Mouse (Mus musculus) limb, embryonic 15.5 days (tissue): ENCODE data around the gene Fam122b. TPM values are rescaled to one million over a fixed set of nuclear protein-coding genes. Genes with fewer than 3 reads are reported as not detected.

Source experiments
- ATAC-seq: fragments of 200-750 bp; cut with Nextera tagmentation; 2 replicates; pipeline ENCODE4 v1.8.0; 2017; ENCODE audit warnings: low read depth, moderate TSS enrichment; ENCODE audit not compliant: insufficient number of reproducible peaks, low FRiP score, low TSS enrichment
- H3K27ac ChIP-seq: fragments of 300-500 bp; sonication (generic); 2 replicates; pipeline ENCODE4 v1.5.1; 2015; ENCODE audit warnings: moderate library complexity, mild to moderate bottlenecking, inconsistent platforms
- H3K27me3 ChIP-seq: fragments of 300-500 bp; sonication (generic); 2 replicates; pipeline ENCODE4 v1.6.1; 2015; ENCODE audit warnings: inconsistent platforms
- H3K36me3 ChIP-seq: fragments of 300-500 bp; sonication (generic); 2 replicates; pipeline ENCODE4 v1.6.1; 2015; ENCODE audit warnings: inconsistent platforms
- H3K4me1 ChIP-seq: fragments of 300-500 bp; sonication (generic); 2 replicates; pipeline ENCODE4 v1.6.1; 2015; ENCODE audit warnings: inconsistent platforms
- H3K4me2 ChIP-seq: fragments of 300-500 bp; sonication (generic); 2 replicates; pipeline ENCODE4 v1.6.1; 2015; ENCODE audit warnings: mild to moderate bottlenecking, inconsistent platforms
- H3K4me3 ChIP-seq: fragments of 300-500 bp; sonication (generic); 2 replicates; pipeline ENCODE4 v1.5.1; 2015; ENCODE audit warnings: mild to moderate bottlenecking, inconsistent platforms
- H3K9ac ChIP-seq: fragments of 300-500 bp; sonication (generic); 2 replicates; pipeline ENCODE4 v1.6.1; 2015; ENCODE audit warnings: inconsistent platforms
- H3K9me3 ChIP-seq: fragments of 300-500 bp; sonication (generic); 2 replicates; pipeline ENCODE4 v1.6.1; 2016; ENCODE audit warnings: inconsistent platforms
- WGBS: fragments of 180-500 bp; shearing (Covaris S2); methylation state at CpG from one replicate; pipeline ENCODE4 v1.1.7; 2015; 5-methylcytosine and 5-hydroxymethylcytosine counted together
- polyA plus RNA-seq: library from polyadenylated mRNA; unstranded; fragments of >200 nt; fragmentation: Nextera tagmentation; extraction: Ambion mirVana; gene quantifications from 2 replicates; pipeline ENCODE4 v1.2.1, GENCODE M21; 2015

Fam122b gene
- polyA plus RNA-seq, 1 experiment from 2014 or later = 13.3 TPM

DNA sequence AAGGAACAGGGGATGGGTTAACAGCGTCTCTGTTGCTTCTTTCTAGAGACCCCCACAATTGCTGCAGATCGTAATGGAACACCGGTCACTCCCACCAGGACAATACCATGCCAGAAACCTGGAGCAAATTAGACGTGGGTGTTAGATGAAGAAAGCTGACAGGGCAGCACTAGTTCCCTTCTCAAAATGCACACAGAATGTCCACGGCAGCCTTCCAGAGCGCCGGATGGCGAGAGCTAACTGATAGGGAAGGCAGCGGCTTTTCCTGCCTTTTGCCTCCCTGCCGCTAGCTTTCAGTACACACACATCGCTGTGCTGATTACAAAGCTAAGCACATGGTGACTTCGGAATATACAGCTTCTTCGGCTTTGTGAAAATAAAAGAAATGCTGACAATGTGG, 37.6 kb downstream of the Fam122b start:
- ATAC-seq = no peak
- 31% methylated on average over 13 of the region's 13 CpGs for WGBS

DNA sequence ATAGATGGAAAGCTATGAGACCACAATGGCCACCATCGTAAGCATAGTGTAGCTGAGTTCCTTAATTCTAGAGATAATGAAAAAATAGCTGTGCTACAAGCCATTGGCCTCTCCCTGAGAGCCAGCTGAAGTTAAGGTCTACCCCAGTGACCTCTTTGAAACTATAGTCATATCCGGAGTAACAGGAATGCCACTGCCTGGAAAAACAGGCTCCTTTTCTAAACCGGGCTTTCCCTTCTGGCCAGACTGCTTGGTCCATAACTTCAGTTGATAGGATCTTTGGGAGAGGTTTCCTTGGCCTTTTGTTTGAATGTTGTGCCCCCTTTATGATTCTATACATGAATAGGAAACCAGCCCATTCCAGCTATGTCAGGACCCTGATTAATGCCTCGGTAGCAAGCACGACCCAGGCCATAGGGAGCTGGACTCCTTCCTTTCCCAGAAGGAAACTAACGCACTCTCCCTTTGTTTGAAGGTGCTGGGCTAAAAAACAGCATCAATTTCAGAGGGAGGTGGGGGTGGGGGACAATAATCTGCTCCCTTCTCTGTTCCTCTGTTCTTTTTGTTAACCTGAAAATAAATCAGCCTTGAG, 45.2 kb downstream of the Fam122b start:
- H3K4me3 ChIP-seq = no peak overlapping the region
- no peak for ATAC-seq
- no peaks in the 10 kb centered on the region for H3K9me3 ChIP-seq
- 0 out of 2 replicates have a peak overlapping the region, but pooled peaks have one; percentile 57 for H3K27ac ChIP-seq
- no peaks in the 10 kb centered on the region for H3K36me3 ChIP-seq
- H3K4me1 ChIP-seq = 0 out of 2 replicates have a peak, but pooled peaks cover 2% of the 10 kb centered on the region
- H3K9ac ChIP-seq = no peak overlapping the region
- no peaks in the 10 kb centered on the region for H3K27me3 ChIP-seq
- no peak overlapping the region for H3K4me2 ChIP-seq
- 64% methylated on average over 6 of the region's 6 CpGs for WGBS

More for the DNA sequence above, 37.6 kb downstream of the Fam122b start:
- H3K36me3 ChIP-seq = no peaks in the 10 kb centered on the region
- H3K27me3 ChIP-seq = no peaks in the 10 kb centered on the region; the same call in 1 of the 2 replicates
- H3K4me2 ChIP-seq = peak overlapping the region; percentile 35
- H3K9ac ChIP-seq = peak overlapping the region; percentile 10; the same call in 1 of the 2 replicates
- H3K4me3 ChIP-seq = peak overlapping the region; percentile 17
- H3K4me1 ChIP-seq = no peaks in the 10 kb centered on the region
- H3K27ac ChIP-seq = peak overlapping the region; percentile 75
- H3K9me3 ChIP-seq = no peaks in the 10 kb centered on the region

DNA sequence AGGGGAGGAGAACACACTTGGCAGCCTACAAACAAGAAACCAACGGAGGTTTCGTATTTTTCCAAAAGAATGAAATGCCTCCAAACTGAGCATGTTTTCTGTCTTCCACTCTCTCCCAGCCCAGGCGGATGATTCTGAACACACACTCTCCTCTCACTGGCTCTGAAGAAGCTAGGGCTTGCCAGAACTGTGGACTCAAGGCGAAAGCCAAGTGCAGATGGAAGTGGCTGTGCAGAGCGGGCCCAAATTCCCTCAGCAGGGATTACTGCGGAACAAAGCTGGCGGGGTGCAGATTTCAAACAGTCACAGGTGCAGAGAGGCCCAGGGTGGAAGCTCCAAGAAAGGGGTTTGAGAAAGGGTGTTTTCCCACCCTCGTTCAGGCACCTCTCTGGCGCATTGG, 48.8 kb downstream of the Fam122b start:
- WGBS = 66% methylated on average over 9 of the region's 9 CpGs
- Histone ChIP-seq H3K27me3 (no peaks in the 10 kb centered on the region), H3K9me3 (no peaks in the 10 kb centered on the region), H3K4me3 (no peak overlapping the region), H3K4me1 (0 out of 2 replicates have a peak, but pooled peaks cover 2% of the 10 kb centered on the region), H3K4me2 (no peak overlapping the region), H3K9ac (no peak overlapping the region), H3K27ac (peak overlapping the region; percentile 63), H3K36me3 (no peaks in the 10 kb centered on the region)
- ATAC-seq = peak; percentile 63; the same call in 1 of the 2 replicates

DNA sequence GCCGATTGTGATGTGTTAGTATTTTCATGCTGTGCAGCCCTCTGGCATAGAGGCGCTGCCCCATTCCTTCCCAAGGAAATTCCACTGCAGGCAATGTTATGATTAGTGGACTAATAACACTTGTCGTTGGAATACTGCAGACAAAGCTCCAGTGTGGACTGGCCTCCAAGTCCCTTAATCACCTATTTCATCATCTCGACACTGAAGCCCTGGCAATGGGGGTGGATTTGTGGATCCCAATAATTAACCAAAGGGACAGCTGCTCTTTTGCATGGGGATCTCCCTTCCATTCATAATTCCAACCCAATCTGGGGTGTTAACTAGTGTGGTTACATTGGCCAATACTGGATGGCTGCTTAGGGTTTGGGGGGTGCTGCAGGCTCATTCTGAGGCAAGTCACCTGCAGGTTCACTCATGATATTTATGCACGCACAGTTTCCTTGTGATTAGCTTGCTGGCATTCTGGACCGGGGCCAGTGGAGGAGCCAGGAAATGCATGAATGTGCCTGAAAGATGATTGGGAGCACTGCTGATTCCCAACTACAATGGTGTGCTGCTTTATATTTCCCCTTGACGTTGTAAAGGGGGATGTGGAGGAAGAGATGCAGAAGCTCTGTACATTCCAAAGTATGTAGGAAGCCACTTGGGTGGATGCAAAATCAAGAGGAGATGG, 54.9 kb downstream of the Fam122b start:
- Histone ChIP-seq H3K27me3 (no peaks in the 10 kb centered on the region), H3K27ac (peak overlapping the region; percentile 51), H3K4me2 (no peak overlapping the region), H3K9me3 (no peaks in the 10 kb centered on the region), H3K4me1 (peaks cover 16% of the 10 kb centered on the region), H3K4me3 (no peak overlapping the region), H3K36me3 (no peaks in the 10 kb centered on the region), H3K9ac (no peak overlapping the region)
- 42% methylated on average over 7 of the region's 7 CpGs for WGBS
- ATAC-seq = no peak

DNA sequence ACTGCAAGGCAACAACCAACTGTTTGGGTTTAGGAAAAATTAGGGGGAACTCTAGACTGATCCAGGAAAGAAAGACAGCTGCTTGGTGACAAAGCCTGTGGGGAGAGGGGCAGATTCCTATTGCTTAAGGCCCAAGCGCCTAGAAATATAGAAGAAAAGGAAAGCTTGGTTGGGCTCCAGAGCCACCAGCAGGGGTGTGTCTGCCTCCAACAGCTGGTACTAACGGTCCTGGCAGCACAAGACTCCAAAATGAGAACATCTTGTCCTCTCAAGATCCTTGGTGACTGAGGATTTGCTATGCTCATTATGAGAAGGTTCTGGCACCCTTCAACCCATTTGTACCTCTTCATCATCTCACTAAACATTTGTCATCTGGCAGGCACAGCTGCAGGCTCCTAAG, 55.8 kb downstream of the Fam122b start:
- peaks cover 19% of the 10 kb centered on the region for H3K4me1 ChIP-seq
- no peaks in the 10 kb centered on the region for H3K36me3 ChIP-seq
- 72% methylated on average over 2 of the region's 2 CpGs for WGBS
- peak overlapping the region; percentile 51 for H3K27ac ChIP-seq
- no peak overlapping the region for H3K9ac ChIP-seq
- no peak for ATAC-seq
- no peaks in the 10 kb centered on the region for H3K9me3 ChIP-seq
- H3K4me3 ChIP-seq = no peak overlapping the region
- no peak overlapping the region for H3K4me2 ChIP-seq
- no peaks in the 10 kb centered on the region for H3K27me3 ChIP-seq

DNA sequence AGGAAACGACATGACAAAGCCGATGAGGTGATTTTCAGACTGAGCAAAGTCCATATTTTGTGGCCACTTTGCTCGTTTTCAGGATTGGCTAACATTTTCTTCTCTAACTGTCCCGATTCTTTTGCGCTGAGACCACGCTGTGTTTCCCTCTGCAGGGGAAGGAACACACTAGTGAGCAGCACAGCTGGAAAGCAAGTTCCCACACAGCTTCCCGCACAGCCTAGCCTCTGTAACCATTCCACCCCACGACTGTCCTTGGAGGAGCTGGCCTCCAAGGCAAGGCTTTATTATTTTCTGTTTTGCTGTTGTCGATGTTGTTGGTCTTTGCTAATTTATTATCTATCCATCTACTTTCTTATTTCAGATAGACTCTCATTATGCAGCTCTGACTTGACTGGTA, 57.1 kb downstream of the Fam122b start:
- WGBS = 51% methylated on average over 9 of the region's 9 CpGs
- ATAC-seq = no peak; the same call in 1 of the 2 replicates
- H3K4me1 ChIP-seq = peaks cover 23% of the 10 kb centered on the region

DNA sequence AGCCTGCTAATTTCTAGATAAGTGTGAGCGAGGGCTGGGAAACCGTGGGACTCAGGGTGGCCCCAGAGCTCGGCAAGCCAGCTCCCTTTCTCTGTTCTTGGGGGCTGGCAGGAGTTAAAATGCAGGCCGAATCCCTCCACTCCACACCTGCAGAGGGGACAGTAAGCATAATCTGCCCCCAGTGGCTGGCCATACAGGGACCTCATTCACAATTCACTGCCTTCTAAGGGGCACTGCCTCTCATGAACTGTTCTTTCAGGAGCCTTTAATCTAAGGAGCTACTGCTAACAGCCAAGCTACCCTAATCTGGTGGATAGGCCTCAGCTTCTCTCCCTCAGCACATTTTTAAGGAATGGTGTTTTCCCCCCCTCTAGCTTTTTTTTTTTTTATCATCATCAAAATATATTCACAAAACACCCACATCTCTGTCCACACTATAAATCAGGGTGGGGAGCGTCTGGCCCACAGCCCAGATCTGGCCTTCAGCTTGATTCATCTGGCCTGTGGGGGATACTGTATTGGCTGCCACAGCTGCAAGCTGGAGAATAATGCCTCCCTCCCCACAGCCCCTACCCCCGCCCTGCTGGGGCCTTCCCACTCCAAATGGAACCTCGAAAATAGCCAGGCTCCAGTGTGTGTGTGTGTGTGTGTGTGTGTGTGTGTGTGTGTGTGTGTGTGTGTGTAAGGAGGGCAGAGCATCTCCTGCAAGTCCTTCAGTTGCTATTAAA, 57.7 kb downstream of the Fam122b start:
- ATAC-seq = peak; percentile 86; the same call in 1 of the 2 replicates
- Histone ChIP-seq H3K4me3 (no peak overlapping the region), H3K4me2 (no peak overlapping the region), H3K9me3 (no peaks in the 10 kb centered on the region), H3K36me3 (no peaks in the 10 kb centered on the region), H3K4me1 (peaks cover 23% of the 10 kb centered on the region), H3K27me3 (no peaks in the 10 kb centered on the region), H3K27ac (peak overlapping the region; percentile 85), H3K9ac (no peak overlapping the region)
- WGBS = 46% methylated on average over 7 of the region's 7 CpGs

More for the DNA sequence above, 57.1 kb downstream of the Fam122b start:
- Histone ChIP-seq H3K27ac (peak overlapping the region; percentile 85), H3K36me3 (no peaks in the 10 kb centered on the region), H3K9ac (no peak overlapping the region), H3K27me3 (no peaks in the 10 kb centered on the region), H3K9me3 (no peaks in the 10 kb centered on the region), H3K4me2 (no peak overlapping the region), H3K4me3 (no peak overlapping the region)

DNA sequence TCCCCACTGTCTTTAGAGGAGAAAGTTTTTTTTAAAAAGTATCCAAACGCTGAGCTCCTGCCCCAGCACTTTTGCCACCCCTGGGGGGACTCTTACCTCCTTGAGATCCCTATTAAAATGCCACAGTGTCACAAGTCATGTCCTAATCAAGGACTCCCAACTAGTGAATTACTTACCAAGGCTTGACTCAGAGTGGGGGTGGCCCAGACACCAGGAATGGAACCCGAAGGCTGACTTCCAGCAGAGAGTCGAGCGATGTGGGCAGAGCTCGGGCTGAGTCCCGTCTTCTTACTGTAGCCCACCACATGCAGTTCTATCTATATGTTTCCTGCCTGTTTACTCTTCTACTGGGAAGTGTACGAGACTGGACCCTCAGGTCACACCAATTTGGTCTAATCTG, 60.2 kb downstream of the Fam122b start:
- H3K4me1 ChIP-seq = peaks cover 17% of the 10 kb centered on the region
- no peak overlapping the region for H3K4me3 ChIP-seq
- H3K4me2 ChIP-seq = no peak overlapping the region
- H3K36me3 ChIP-seq = no peaks in the 10 kb centered on the region
- no peak overlapping the region for H3K27ac ChIP-seq
- H3K9me3 ChIP-seq = no peaks in the 10 kb centered on the region
- no peak overlapping the region for H3K9ac ChIP-seq
- 60% methylated on average over 7 of the region's 7 CpGs for WGBS
- ATAC-seq = no peak
- no peaks in the 10 kb centered on the region for H3K27me3 ChIP-seq

DNA sequence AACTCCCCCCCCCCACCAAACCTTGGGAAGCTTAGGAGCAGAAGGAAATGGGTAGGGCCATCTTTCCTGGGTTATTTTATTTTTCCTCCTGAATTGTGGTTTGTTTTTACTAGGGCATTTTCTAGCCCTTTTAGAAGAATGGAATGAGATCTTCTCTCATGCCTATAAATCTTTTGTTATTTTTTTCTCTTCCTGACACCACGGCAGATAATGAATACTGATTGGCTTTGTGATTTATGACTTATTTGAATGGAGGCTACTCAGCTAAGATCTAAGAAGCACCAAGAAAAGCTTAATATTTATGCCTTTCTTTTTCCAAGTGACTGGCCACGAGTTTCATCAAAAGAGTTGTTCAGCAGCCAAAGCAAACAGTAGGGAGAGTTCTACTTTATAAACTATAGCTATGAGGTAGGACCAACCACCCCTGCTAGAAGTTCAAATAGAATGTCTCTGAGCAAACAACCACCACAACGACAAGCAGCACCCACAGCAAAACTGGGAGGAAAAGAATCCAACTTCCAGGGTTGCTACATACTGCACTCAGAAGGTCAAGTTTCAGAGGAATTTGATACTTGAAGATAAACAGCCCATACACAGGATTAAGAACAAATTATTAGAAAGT, 64.8 kb downstream of the Fam122b start:
- WGBS = 31% methylated on average over 3 of the region's 3 CpGs
- Histone ChIP-seq H3K9me3 (no peaks in the 10 kb centered on the region), H3K4me1 (0 out of 2 replicates have a peak, but pooled peaks cover 7% of the 10 kb centered on the region), H3K4me3 (no peak overlapping the region), H3K36me3 (no peaks in the 10 kb centered on the region), H3K27me3 (no peaks in the 10 kb centered on the region), H3K4me2 (no peak overlapping the region), H3K27ac (no peak overlapping the region), H3K9ac (no peak overlapping the region)
- no peak for ATAC-seq

DNA sequence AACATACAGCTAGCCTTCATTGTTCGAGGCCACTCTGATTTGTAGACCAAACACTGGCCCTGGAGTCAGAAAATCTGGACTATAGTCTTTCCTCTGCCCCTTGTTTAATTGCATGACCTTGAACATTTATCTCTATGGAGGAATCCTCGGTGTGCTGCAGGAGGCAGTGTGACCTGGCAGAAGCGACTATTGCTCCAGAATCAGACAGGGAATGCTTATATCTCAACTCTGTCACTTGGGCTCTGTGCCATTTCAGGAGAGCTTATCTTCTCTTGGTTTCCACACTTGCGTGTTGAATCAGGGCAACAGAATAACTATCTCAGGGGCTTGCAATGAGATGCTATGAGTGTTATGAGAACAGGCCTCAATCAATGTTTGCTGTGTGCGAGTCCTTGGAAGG, 68.0 kb downstream of the Fam122b start:
- H3K4me1 ChIP-seq = no peaks in the 10 kb centered on the region
- H3K36me3 ChIP-seq = no peaks in the 10 kb centered on the region
- WGBS = 80% methylated on average over 5 of the region's 5 CpGs

DNA sequence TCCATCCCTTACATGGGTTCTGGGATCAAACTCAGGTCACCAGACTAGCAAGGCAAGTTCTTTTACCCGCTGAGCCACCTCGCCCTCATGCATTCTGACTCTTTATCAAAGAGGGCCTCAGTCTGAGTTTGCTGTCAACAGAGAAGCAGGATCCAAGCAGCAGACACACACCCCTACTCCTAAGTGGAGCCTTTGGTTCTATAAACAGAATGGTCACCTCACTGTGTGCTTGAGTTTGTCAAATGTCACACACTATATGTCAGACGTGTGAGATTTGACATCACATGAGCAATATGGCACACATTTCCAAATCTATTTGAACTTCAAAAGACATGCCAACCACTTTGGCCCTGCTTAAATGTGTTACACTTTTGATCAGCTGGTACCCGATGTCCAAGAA, 71.9 kb downstream of the Fam122b start:
- H3K9me3 ChIP-seq = no peaks in the 10 kb centered on the region
- no peak overlapping the region for H3K27ac ChIP-seq
- H3K9ac ChIP-seq = no peak overlapping the region
- H3K27me3 ChIP-seq = no peaks in the 10 kb centered on the region
- H3K4me3 ChIP-seq = no peak overlapping the region
- 72% methylated on average over 4 of the region's 4 CpGs for WGBS
- ATAC-seq = no peak
- H3K36me3 ChIP-seq = no peaks in the 10 kb centered on the region
- no peaks in the 10 kb centered on the region for H3K4me1 ChIP-seq
- H3K4me2 ChIP-seq = no peak overlapping the region

More for the DNA sequence above, 68.0 kb downstream of the Fam122b start:
- no peaks in the 10 kb centered on the region for H3K9me3 ChIP-seq
- H3K27me3 ChIP-seq = no peaks in the 10 kb centered on the region
- H3K4me3 ChIP-seq = no peak overlapping the region
- ATAC-seq = no peak
- H3K9ac ChIP-seq = no peak overlapping the region
- no peak overlapping the region for H3K4me2 ChIP-seq
- no peak overlapping the region for H3K27ac ChIP-seq
